Mouse (Mus musculus) C2C12 (cell line): ENCODE data around the gene Ush2a. TPM values are rescaled to one million over a fixed set of nuclear protein-coding genes. Genes with fewer than 3 reads are reported as not detected.

Experiments
- H3K27me3 ChIP-seq: one replicate; pipeline ENCODE4 v1.6.1; 2011; ENCODE audit not compliant: control insufficient read depth, insufficient read depth, insufficient read length
- H3K36me3 ChIP-seq: one replicate; pipeline ENCODE4 v1.6.1; 2011; ENCODE audit not compliant: control insufficient read depth, insufficient read depth
- H3K4me3 ChIP-seq: one replicate; pipeline ENCODE4 v1.5.1; 2011; ENCODE audit warnings: mild to moderate bottlenecking, control low read depth; ENCODE audit not compliant: poor library complexity, insufficient read depth, severe bottlenecking
- H3K79me2 ChIP-seq: one replicate; pipeline ENCODE4 v1.6.1; 2011; ENCODE audit not compliant: control insufficient read depth, insufficient read depth
- H3K79me3 ChIP-seq: one replicate; pipeline ENCODE4 v1.6.1; 2011; ENCODE audit warnings: low read depth, control low read depth
- H3ac ChIP-seq: one replicate; pipeline ENCODE3; 2011; ENCODE audit warnings: low read depth; ENCODE audit not compliant: control insufficient read depth, insufficient read length
- CEBPB ChIP-seq: IDR thresholded peaks from one replicate; pipeline ENCODE4 v1.6.1; 2011; ENCODE audit warnings: low read depth, mild to moderate bottlenecking, control low read depth, moderate library complexity
- CTCF ChIP-seq: IDR thresholded peaks from one replicate; pipeline ENCODE4 v1.5.1; 2011; ENCODE audit not compliant: control insufficient read depth, insufficient read depth, insufficient read length
- FOSL1 ChIP-seq: IDR thresholded peaks from one replicate; pipeline ENCODE4 v1.8.0; 2011; ENCODE audit warnings: mild to moderate bottlenecking, low read length; ENCODE audit not compliant: poor library complexity, insufficient read depth, severe bottlenecking
- MAX ChIP-seq: IDR thresholded peaks from one replicate; pipeline ENCODE4 v1.6.1; 2011; ENCODE audit warnings: mild to moderate bottlenecking, control low read depth
- MYOD1 ChIP-seq: IDR thresholded peaks from one replicate; pipeline ENCODE4 v1.6.1; 2011; ENCODE audit warnings: low read depth; ENCODE audit not compliant: control insufficient read depth, insufficient read length
- MYOG ChIP-seq: IDR thresholded peaks from one replicate; pipeline ENCODE4 v1.6.1; 2011; ENCODE audit not compliant: control insufficient read depth, insufficient read length; ENCODE audit errors: extremely low read depth
- USF1 ChIP-seq: IDR thresholded peaks from one replicate; pipeline ENCODE4 v1.6.1; 2011; ENCODE audit warnings: low read depth, mild to moderate bottlenecking, control low read depth, moderate library complexity
- polyA plus RNA-seq: library from polyadenylated mRNA; unstranded; fragments of >200 nt; fragmentation: generic; extraction: Trizol; gene quantifications from one replicate; pipeline ENCODE4 v1.2.1, GENCODE M21; 2012; ENCODE audit warnings: missing spikeins

The Ush2a gene
- polyA plus RNA-seq, 1 experiment: not detected

GRCm38 (mm10) chr1:188937246-188937780 lies 675.5 kb downstream of the Ush2a start:
- Histone ChIP-seq H3K79me2 (no peaks in the 10 kb centered on the region), H3ac (no peak overlapping the region), H3K4me3 (no peak overlapping the region), H3K36me3 (no peaks in the 10 kb centered on the region), H3K79me3 (no peaks in the 10 kb centered on the region), H3K27me3 (no peaks in the 10 kb centered on the region)
- no peak for TF ChIP-seq CTCF
- no peak for TF ChIP-seq USF1
- TF ChIP-seq FOSL1: no peak
- TF ChIP-seq MAX: no peak
- no peak for TF ChIP-seq CEBPB
- no peak for TF ChIP-seq MYOD1
- no peak for TF ChIP-seq MYOG

GRCm38 (mm10) chr1:188945326-188945725 lies 683.5 kb downstream of the Ush2a start:
- Histone ChIP-seq H3K27me3 (no peaks in the 10 kb centered on the region), H3ac (no peak overlapping the region), H3K4me3 (no peak overlapping the region), H3K79me2 (no peaks in the 10 kb centered on the region), H3K79me3 (no peaks in the 10 kb centered on the region), H3K36me3 (no peaks in the 10 kb centered on the region)
- TF ChIP-seq USF1 (no peak), MYOG (no peak), MYOD1 (no peak), CTCF (no peak), CEBPB (no peak), MAX (no peak), FOSL1 (no peak)

- Histone ChIP-seq H3ac (no peak overlapping the region), H3K4me3 (no peak overlapping the region), H3K36me3 (no peaks in the 10 kb centered on the region), H3K27me3 (no peaks in the 10 kb centered on the region), H3K79me3 (no peaks in the 10 kb centered on the region), H3K79me2 (no peaks in the 10 kb centered on the region)
- TF ChIP-seq MYOD1 (no peak), MYOG (no peak), CEBPB (no peak), CTCF (no peak), FOSL1 (no peak), MAX (no peak), USF1 (no peak)
These were observed 685.0 kb downstream of the Ush2a start for GRCm38 (mm10) chr1:188946849-188947248.

- Histone ChIP-seq H3K79me2 (no peaks in the 10 kb centered on the region), H3ac (no peak overlapping the region), H3K4me3 (no peak overlapping the region), H3K79me3 (no peaks in the 10 kb centered on the region), H3K27me3 (no peaks in the 10 kb centered on the region), H3K36me3 (no peaks in the 10 kb centered on the region)
- TF ChIP-seq FOSL1 (no peak), MYOD1 (no peak), USF1 (no peak), CTCF (no peak), MAX (no peak), CEBPB (no peak), MYOG (no peak)
These were observed 686.0 kb downstream of the Ush2a start for GRCm38 (mm10) chr1:188947794-188948193.

DNA sequence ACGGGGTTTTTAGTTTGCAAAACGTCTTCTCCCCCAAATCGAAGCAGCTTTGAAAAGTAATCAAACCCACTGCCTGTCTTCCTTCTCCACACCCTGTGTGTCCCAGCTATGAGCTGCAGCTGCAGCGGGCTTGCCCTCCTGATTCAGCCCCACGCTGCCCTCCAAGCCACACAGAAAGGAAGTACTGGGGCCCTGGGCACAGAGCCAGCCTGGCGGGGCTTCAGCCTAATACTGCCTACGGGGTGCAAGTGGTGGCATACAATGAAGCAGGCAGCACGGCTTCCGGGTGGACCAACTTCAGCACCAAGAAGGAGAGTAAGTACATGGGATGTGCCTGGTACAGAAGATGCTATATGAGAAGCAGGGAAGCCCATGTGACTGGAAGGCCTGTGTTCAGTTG lies 686.5 kb downstream of the Ush2a start:
- Histone ChIP-seq H3ac (no peak overlapping the region), H3K79me3 (no peaks in the 10 kb centered on the region), H3K27me3 (no peaks in the 10 kb centered on the region), H3K4me3 (no peak overlapping the region), H3K36me3 (no peaks in the 10 kb centered on the region), H3K79me2 (no peaks in the 10 kb centered on the region)
- no peak for TF ChIP-seq FOSL1
- TF ChIP-seq CTCF: no peak
- TF ChIP-seq MYOG: no peak
- TF ChIP-seq MYOD1: no peak
- no peak for TF ChIP-seq MAX
- no peak for TF ChIP-seq CEBPB
- no peak for TF ChIP-seq USF1

DNA sequence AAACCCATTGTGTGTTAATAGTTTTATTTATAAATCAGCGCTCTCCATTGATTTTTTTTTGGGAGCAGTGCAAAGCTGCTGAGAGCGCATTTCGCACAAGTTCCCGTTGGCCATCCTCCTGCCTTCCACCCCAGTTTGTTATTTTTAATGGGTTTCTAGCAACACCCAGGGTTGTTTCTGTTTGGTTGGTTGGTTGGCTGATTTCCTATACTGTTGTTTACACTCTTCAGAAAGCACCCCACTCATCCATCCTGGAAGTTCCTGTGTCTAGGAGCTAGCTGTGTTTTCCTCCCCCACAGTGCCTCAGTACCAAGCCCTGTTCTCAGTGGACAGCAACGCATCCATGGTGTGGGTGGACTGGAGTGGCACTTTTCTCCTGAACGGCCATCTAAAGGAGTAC lies 689.3 kb downstream of the Ush2a start:
- Histone ChIP-seq H3K36me3 (no peaks in the 10 kb centered on the region), H3K4me3 (no peak overlapping the region), H3K27me3 (no peaks in the 10 kb centered on the region), H3ac (no peak overlapping the region), H3K79me3 (no peaks in the 10 kb centered on the region), H3K79me2 (no peaks in the 10 kb centered on the region)
- TF ChIP-seq CTCF (no peak), FOSL1 (no peak), USF1 (no peak), CEBPB (no peak), MYOD1 (no peak), MYOG (no peak), MAX (no peak)
